Mouse (Mus musculus) liver, embryonic 13.5 days (tissue): ENCODE measurements around the gene Apbb1. TPM values are rescaled to one million over a fixed set of nuclear protein-coding genes. Genes with fewer than 3 reads are reported as not detected.

Experiments
- ATAC-seq: fragments of 200-750 bp; cut with Nextera tagmentation; 2 replicates; pipeline ENCODE4 v1.8.0; 2017; ENCODE audit warnings: low read depth, mild to moderate bottlenecking, moderate number of reproducible peaks, moderate library complexity
- DNase-seq: peaks from one replicate; pipeline ENCODE4 v3.0.0; 2022
- H3K27ac ChIP-seq: fragments of 300-500 bp; sonication (generic); 2 replicates; pipeline ENCODE4 v1.5.1; 2015; ENCODE audit warnings: moderate library complexity, mild to moderate bottlenecking, inconsistent platforms
- H3K27me3 ChIP-seq: fragments of 300-500 bp; sonication (generic); 2 replicates; pipeline ENCODE4 v1.6.1; 2015; ENCODE audit warnings: mild to moderate bottlenecking, inconsistent platforms
- H3K36me3 ChIP-seq: fragments of 300-500 bp; sonication (generic); 2 replicates; pipeline ENCODE4 v1.6.1; 2015; ENCODE audit warnings: mild to moderate bottlenecking, inconsistent platforms
- H3K4me1 ChIP-seq: fragments of 300-500 bp; sonication (generic); replicated peaks from 2 replicates; pipeline ENCODE4 v1.6.1; 2015; ENCODE audit warnings: inconsistent platforms
- H3K4me2 ChIP-seq: fragments of 300-500 bp; sonication (generic); 2 replicates; pipeline ENCODE4 v1.6.1; 2015; ENCODE audit warnings: inconsistent platforms, mild to moderate bottlenecking, moderate library complexity
- H3K4me3 ChIP-seq: fragments of 300-500 bp; sonication (generic); replicated peaks from 2 replicates; pipeline ENCODE4 v1.5.1; 2015; ENCODE audit warnings: mild to moderate bottlenecking, inconsistent platforms
- H3K9ac ChIP-seq: fragments of 300-500 bp; sonication (generic); 2 replicates; pipeline ENCODE4 v1.6.1; 2015; ENCODE audit warnings: mild to moderate bottlenecking, inconsistent platforms
- H3K9me3 ChIP-seq: fragments of 300-500 bp; sonication (generic); replicated peaks from 2 replicates; pipeline ENCODE4 v1.6.1; 2016; ENCODE audit warnings: inconsistent platforms
- WGBS: fragments of 180-500 bp; shearing (Covaris S2); methylation state at CpG from one replicate; pipeline ENCODE4 v1.1.7; 2015; ENCODE audit not compliant: insufficient replicate concordance; 5-methylcytosine and 5-hydroxymethylcytosine counted together
- polyA plus RNA-seq: library from polyadenylated mRNA; unstranded; fragments of >200 nt; fragmentation: Nextera tagmentation; extraction: Ambion mirVana; gene quantifications from 2 replicates; pipeline ENCODE4 v1.2.1, GENCODE M21; 2015

The Apbb1 gene
- polyA plus RNA-seq, 1 experiment from 2014 or later: 4.1 TPM

GRCm38 (mm10) chr7:105519336-105519735 is 62.1 kb downstream of the Apbb1 start:
- H3K4me1 ChIP-seq: no peaks in the 10 kb centered on the region
- H3K9me3 ChIP-seq: no peaks in the 10 kb centered on the region
- no peaks in the 10 kb centered on the region for H3K36me3 ChIP-seq
- no peak overlapping the region for H3K4me2 ChIP-seq
- DNase-seq (no peak), ATAC-seq (no peak)
- H3K9ac ChIP-seq: no peak overlapping the region
- no peaks in the 10 kb centered on the region for H3K27me3 ChIP-seq
- no peak overlapping the region for H3K4me3 ChIP-seq
- 54% methylated on average over 11 of the region's 11 CpGs for WGBS
- H3K27ac ChIP-seq: no peak overlapping the region

GRCm38 (mm10) chr7:105516669-105517360 is 64.6 kb downstream of the Apbb1 start:
- no peaks in the 10 kb centered on the region for H3K36me3 ChIP-seq
- H3K9me3 ChIP-seq: no peaks in the 10 kb centered on the region
- DNase-seq: no peak
- no peak overlapping the region for H3K27ac ChIP-seq
- no peak for ATAC-seq
- no peaks in the 10 kb centered on the region for H3K4me1 ChIP-seq
- no peak overlapping the region for H3K4me2 ChIP-seq
- H3K27me3 ChIP-seq: no peaks in the 10 kb centered on the region
- no peak overlapping the region for H3K9ac ChIP-seq
- 48% methylated on average over 9 of the region's 9 CpGs for WGBS
- H3K4me3 ChIP-seq: no peak overlapping the region

GRCm38 (mm10) chr7:105515178-105515577 is 66.3 kb downstream of the Apbb1 start:
- H3K9ac ChIP-seq: no peak overlapping the region
- H3K4me3 ChIP-seq: no peak overlapping the region
- no peak for ATAC-seq
- no peaks in the 10 kb centered on the region for H3K4me1 ChIP-seq
- peak; percentile 11 for DNase-seq
- no peaks in the 10 kb centered on the region for H3K27me3 ChIP-seq
- H3K9me3 ChIP-seq: no peaks in the 10 kb centered on the region
- WGBS: 7% methylated on average over 5 of the region's 5 CpGs
- no peaks in the 10 kb centered on the region for H3K36me3 ChIP-seq
- no peak overlapping the region for H3K4me2 ChIP-seq
- H3K27ac ChIP-seq: no peak overlapping the region

- Histone ChIP-seq H3K9me3 (no peaks in the 10 kb centered on the region), H3K4me1 (no peaks in the 10 kb centered on the region), H3K4me3 (no peak overlapping the region), H3K36me3 (no peaks in the 10 kb centered on the region), H3K27me3 (no peaks in the 10 kb centered on the region), H3K27ac (no peak overlapping the region), H3K9ac (no peak overlapping the region), H3K4me2 (no peak overlapping the region)
- 60% methylated on average over 5 of the region's 5 CpGs for WGBS
- DNase-seq (no peak), ATAC-seq (no peak)
Measured at GRCm38 (mm10) chr7:105514561-105514960, 66.9 kb downstream of the Apbb1 start.

GRCm38 (mm10) chr7:105513845-105514291 is 67.6 kb downstream of the Apbb1 start:
- H3K9me3 ChIP-seq: no peaks in the 10 kb centered on the region
- DNase-seq (no peak), ATAC-seq (no peak)
- H3K9ac ChIP-seq: no peak overlapping the region
- H3K27me3 ChIP-seq: no peaks in the 10 kb centered on the region
- H3K27ac ChIP-seq: no peak overlapping the region
- WGBS: 54% methylated on average over 5 of the region's 5 CpGs
- no peaks in the 10 kb centered on the region for H3K4me1 ChIP-seq
- H3K4me2 ChIP-seq: no peak overlapping the region
- no peak overlapping the region for H3K4me3 ChIP-seq
- H3K36me3 ChIP-seq: no peaks in the 10 kb centered on the region

GRCm38 (mm10) chr7:105510143-105510542 is 71.3 kb downstream of the Apbb1 start:
- H3K4me3 ChIP-seq: no peak overlapping the region
- H3K36me3 ChIP-seq: no peaks in the 10 kb centered on the region
- H3K4me2 ChIP-seq: no peak overlapping the region
- no peak for ATAC-seq
- WGBS: 59% methylated on average over 5 of the region's 5 CpGs
- no peak overlapping the region for H3K9ac ChIP-seq
- H3K27me3 ChIP-seq: no peaks in the 10 kb centered on the region
- no peak overlapping the region for H3K27ac ChIP-seq
- H3K4me1 ChIP-seq: no peaks in the 10 kb centered on the region
- H3K9me3 ChIP-seq: no peaks in the 10 kb centered on the region
- DNase-seq: no peak

Other genes starting within 250 kb of the Apbb1 start
- not detected in 2 replicates for gene Olfr690, start 247.5 kb downstream of the Apbb1 start, polyA plus RNA-seq
- not detected in 2 replicates for gene Olfr691, start 239.4 kb downstream of the Apbb1 start, polyA plus RNA-seq
- gene Olfr692, start 213.4 kb downstream of the Apbb1 start, polyA plus RNA-seq: not detected in 2 replicates
- not detected in 2 replicates for gene Gm5901, start 206.6 kb downstream of the Apbb1 start, polyA plus RNA-seq
- 11.6 and 12.7 TPM in 2 replicates for gene Fam160a2, start 181.6 kb downstream of the Apbb1 start, polyA plus RNA-seq
- not detected in 2 replicates for gene Cnga4, start 177.1 kb downstream of the Apbb1 start, polyA plus RNA-seq
- not detected in 2 replicates for gene Cckbr, start 155.9 kb downstream of the Apbb1 start, polyA plus RNA-seq
- gene Cavin3, start 99.4 kb downstream of the Apbb1 start, polyA plus RNA-seq: 5.5 and 6.9 TPM in 2 replicates
- 22.8 and 25.6 TPM in 2 replicates for gene Smpd1, start 27.3 kb downstream of the Apbb1 start, polyA plus RNA-seq
- 144 and 154 TPM in 2 replicates for gene Hpx, start 18.5 kb upstream of the Apbb1 start, polyA plus RNA-seq
- 3.7 and 3.8 TPM in 2 replicates for gene Trim3, start 51.9 kb upstream of the Apbb1 start, polyA plus RNA-seq
- gene Timm10b, start 58.4 kb upstream of the Apbb1 start, polyA plus RNA-seq: 131 and 135 TPM in 2 replicates
- 15.7 and 19.7 TPM in 2 replicates for gene Arfip2, start 58.8 kb upstream of the Apbb1 start, polyA plus RNA-seq
- gene Gm45799, start 58.9 kb upstream of the Apbb1 start, polyA plus RNA-seq: 6.2 and 34.2 TPM in 2 replicates
- gene Dnhd1, start 69.2 kb upstream of the Apbb1 start, polyA plus RNA-seq: 0.06 and 0.12 TPM in 2 replicates
- gene Ilk, start 154.9 kb upstream of the Apbb1 start, polyA plus RNA-seq: 125 and 138 TPM in 2 replicates
- gene Rrp8, start 155.7 kb upstream of the Apbb1 start, polyA plus RNA-seq: 25.2 and 27.4 TPM in 2 replicates
- gene Taf10, start 162.7 kb upstream of the Apbb1 start, polyA plus RNA-seq: 130 and 158 TPM in 2 replicates
- gene Tpp1, start 170.6 kb upstream of the Apbb1 start, polyA plus RNA-seq: 51.2 and 63.6 TPM in 2 replicates
- gene Dchs1, start 206.0 kb upstream of the Apbb1 start, polyA plus RNA-seq: 0.73 and 0.74 TPM in 2 replicates
- gene Mrpl17, start 229.4 kb upstream of the Apbb1 start, polyA plus RNA-seq: 302 and 319 TPM in 2 replicates